Mouse (Mus musculus) small intestine, adult 2 months (tissue): Measurements from ENCODE around the gene Igfbp7. TPM values are rescaled to one million over a fixed set of nuclear protein-coding genes. Genes with fewer than 3 reads are reported as not detected.
"Not testable (repeated sequence)": the region's sequence is repeated elsewhere in the genome, so short reads cannot be mapped to it uniquely, and the experiment has no call there.

Experiments
- H3K27ac ChIP-seq: fragments of 200-500 bp; 2 replicates; pipeline ENCODE4 v1.5.1; 2012; ENCODE audit warnings: low read depth, low read length, control low read depth, inconsistent platforms; ENCODE audit not compliant: insufficient read depth
- H3K27me3 ChIP-seq: fragments of 200-500 bp; 2 replicates; pipeline ENCODE4 v1.6.1; 2012; ENCODE audit warnings: mild to moderate bottlenecking, moderate library complexity, low read length, inconsistent platforms; ENCODE audit not compliant: control insufficient read depth, insufficient read depth
- H3K36me3 ChIP-seq: fragments of 200-500 bp; 2 replicates; pipeline ENCODE4 v1.6.1; 2012; ENCODE audit warnings: mild to moderate bottlenecking, low read length, control low read depth, inconsistent platforms; ENCODE audit not compliant: control insufficient read depth, insufficient read depth
- H3K4me1 ChIP-seq: fragments of 200-500 bp; 2 replicates; pipeline ENCODE4 v1.6.1; 2012; ENCODE audit warnings: low read length, inconsistent platforms, mixed read lengths; ENCODE audit not compliant: control insufficient read depth, insufficient read depth, insufficient read length
- H3K4me3 ChIP-seq: fragments of 200-500 bp; 2 replicates; pipeline ENCODE4 v1.5.1; 2012; ENCODE audit warnings: low read depth, mild to moderate bottlenecking, control low read depth, inconsistent platforms, low read length, moderate library complexity
- CTCF ChIP-seq: fragments of 200-500 bp; IDR thresholded peaks from 2 replicates; pipeline ENCODE4 v1.5.1; 2012; ENCODE audit warnings: low read depth, mild to moderate bottlenecking, control low read depth, inconsistent platforms, low read length, moderate library complexity, mixed read lengths; ENCODE audit not compliant: insufficient replicate concordance, insufficient read length; ENCODE audit errors: extremely low read depth
- POLR2A ChIP-seq: fragments of 200-500 bp; IDR thresholded peaks from 2 replicates; pipeline ENCODE4 v1.6.1; 2012; ENCODE audit warnings: low read depth, mild to moderate bottlenecking, control low read depth, inconsistent platforms, low read length, moderate library complexity
- WGBS: fragments of 180-500 bp; shearing (Covaris S2); methylation state at CpG from one replicate; pipeline ENCODE4 v1.1.7; 2018; 5-methylcytosine and 5-hydroxymethylcytosine counted together
- polyA plus RNA-seq: library from polyadenylated mRNA; depleted of rRNA; stranded (reverse); fragments of >200 nt; gene quantifications from 2 replicates; pipeline ENCODE4 v1.2.3, GENCODE M21; 2012

Igfbp7 gene
- polyA plus RNA-seq, 1 experiment = 1,449 TPM

DNA sequence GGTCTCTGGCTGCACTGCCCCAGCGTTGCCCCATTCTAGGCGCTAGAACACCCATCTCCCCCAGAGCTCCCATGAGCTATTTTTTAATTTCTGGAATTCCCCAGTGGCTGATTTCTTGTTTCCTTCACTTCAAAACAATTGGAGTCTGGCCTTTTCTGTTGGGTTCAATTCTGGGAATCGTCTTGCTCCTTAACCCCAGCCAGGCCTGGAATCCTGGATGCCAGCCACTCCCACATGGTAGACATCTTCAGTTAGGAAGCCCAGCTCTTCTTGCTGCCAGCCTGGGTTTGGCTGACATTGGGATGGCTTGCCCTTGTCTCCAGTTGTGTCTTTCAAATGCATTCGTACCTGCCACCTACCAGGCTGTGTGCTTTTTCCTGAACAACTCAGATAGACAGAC is 20.7 kb upstream of the Igfbp7 start:
- no peaks in the 10 kb centered on the region for H3K36me3 ChIP-seq
- TF ChIP-seq POLR2A (no peak), CTCF (no peak)
- H3K4me1 ChIP-seq = 0 out of 2 replicates have a peak, but pooled peaks cover 1% of the 10 kb centered on the region
- 78% methylated on average over 4 of the region's 4 CpGs for WGBS
- no peaks in the 10 kb centered on the region for H3K27me3 ChIP-seq
- H3K4me3 ChIP-seq = no peak overlapping the region
- no peak overlapping the region for H3K27ac ChIP-seq

DNA sequence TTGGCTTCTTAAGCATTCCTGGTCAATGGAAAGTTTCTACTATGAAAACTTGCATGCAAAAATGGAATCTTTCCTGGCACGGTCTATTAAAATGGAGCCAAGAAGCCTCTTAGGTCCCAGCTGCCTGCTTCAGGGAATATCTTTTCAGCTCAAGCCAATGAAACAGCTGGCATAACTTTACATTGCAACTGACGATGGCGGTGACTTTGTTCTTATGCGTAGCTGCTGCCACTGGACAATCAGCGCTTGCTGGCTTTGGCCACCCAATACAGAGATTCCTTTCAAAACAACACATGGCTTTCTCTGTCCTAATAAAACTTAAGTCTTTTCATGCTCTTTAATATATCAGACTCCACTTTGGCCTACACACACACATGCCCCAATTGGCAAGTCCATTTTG is 20.1 kb upstream of the Igfbp7 start:
- TF ChIP-seq POLR2A (no peak), CTCF (no peak)

DNA sequence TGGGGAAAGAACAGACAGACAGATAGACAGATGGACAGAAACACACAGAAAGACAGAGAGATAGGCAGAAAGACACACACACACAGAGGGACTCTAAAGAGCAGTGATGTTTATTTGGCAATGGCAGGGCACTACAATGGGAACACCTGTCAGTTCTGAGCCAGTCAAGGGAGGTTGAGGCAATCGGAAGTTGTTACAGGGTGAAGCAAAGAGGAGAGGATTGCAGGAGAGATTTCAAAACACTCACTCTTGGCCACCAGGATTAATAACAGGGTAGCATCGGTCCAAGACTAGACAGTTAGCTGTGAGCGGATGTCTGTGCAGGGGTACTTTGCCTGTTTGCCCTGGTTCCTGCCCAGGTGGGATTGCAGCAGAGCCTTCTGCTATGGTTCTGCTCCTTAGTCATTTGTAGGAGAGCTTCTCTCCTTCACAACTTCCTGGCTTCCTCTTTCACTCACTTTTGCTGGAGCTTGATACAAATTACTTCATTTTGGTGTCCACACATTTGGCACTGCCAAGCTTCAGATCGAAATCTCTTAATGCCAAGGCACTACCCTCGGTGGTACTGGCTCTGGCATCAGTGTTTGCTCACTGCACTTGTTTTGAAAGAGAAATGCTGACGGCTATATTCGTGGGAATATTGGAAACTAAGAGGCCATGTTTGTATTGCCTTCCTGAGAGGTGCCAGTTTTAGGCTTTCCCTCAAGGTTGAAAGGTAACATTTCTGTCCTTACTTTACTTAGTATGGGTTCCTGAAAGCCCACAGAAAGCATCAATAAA is 18.1 kb upstream of the Igfbp7 start:
- Histone ChIP-seq H3K27me3 (no peaks in the 10 kb centered on the region), H3K4me1 (0 out of 2 replicates have a peak, but pooled peaks cover 1% of the 10 kb centered on the region), H3K36me3 (no peaks in the 10 kb centered on the region), H3K4me3 (no peak overlapping the region), H3K27ac (no peak overlapping the region)
- WGBS = 69% methylated on average over 7 of the region's 7 CpGs
- TF ChIP-seq CTCF (no peak), POLR2A (no peak)

More for the DNA sequence above, 20.1 kb upstream of the Igfbp7 start:
- no peak overlapping the region for H3K4me3 ChIP-seq
- 0 out of 2 replicates have a peak, but pooled peaks cover 1% of the 10 kb centered on the region for H3K4me1 ChIP-seq
- 87% methylated on average over 5 of the region's 5 CpGs for WGBS
- no peak overlapping the region for H3K27ac ChIP-seq
- H3K27me3 ChIP-seq = no peaks in the 10 kb centered on the region
- H3K36me3 ChIP-seq = no peaks in the 10 kb centered on the region

DNA sequence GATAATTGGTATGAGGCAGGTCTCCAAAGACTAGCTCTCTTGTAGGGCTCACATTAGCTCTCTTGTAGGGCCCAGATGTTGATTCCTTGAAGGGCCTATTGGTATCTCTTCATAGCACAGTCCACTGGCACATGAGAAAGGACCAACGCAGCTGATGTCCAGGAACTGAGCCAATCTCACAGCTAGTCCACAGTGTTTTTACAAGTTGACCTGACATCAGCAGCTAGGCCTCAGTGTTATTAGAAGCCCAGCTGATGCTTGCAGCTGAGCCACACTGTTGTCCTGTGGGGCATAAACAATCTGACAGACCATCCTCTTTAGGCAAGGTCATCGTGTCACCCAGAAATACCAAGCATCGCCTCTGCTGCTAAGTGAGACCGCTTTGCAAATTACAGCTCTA is 11.7 kb upstream of the Igfbp7 start:
- not testable (repeated sequence) for H3K36me3 ChIP-seq, H3K4me3 ChIP-seq, H3K27me3 ChIP-seq, H3K27ac ChIP-seq, H3K4me1 ChIP-seq
- WGBS = 67% methylated on average over 4 of the region's 4 CpGs

DNA sequence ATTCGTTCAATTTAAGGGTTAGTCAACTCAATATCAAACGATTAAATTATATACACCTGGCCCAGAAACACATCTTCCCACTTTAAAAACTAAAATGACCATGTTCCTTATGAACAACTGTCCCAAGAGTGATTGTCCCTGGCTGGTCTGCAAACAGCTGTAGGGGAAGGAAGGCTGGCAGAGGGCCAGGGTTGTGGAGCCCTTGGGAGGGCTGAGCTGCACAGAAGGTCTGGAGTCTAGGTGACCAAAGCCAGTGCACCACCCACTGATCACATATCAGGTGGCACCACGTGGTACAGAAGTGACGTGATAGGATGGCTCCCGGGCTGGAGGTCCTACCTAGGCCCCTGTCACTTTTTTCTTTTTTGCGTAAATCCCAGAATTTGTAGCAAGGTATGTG is 8.2 kb upstream of the Igfbp7 start:
- H3K27ac ChIP-seq = no peak overlapping the region
- WGBS = 82% methylated on average over 6 of the region's 6 CpGs
- no peaks in the 10 kb centered on the region for H3K4me1 ChIP-seq
- H3K36me3 ChIP-seq = no peaks in the 10 kb centered on the region
- TF ChIP-seq POLR2A (no peak), CTCF (no peak)
- H3K27me3 ChIP-seq = no peaks in the 10 kb centered on the region
- H3K4me3 ChIP-seq = no peak overlapping the region

DNA sequence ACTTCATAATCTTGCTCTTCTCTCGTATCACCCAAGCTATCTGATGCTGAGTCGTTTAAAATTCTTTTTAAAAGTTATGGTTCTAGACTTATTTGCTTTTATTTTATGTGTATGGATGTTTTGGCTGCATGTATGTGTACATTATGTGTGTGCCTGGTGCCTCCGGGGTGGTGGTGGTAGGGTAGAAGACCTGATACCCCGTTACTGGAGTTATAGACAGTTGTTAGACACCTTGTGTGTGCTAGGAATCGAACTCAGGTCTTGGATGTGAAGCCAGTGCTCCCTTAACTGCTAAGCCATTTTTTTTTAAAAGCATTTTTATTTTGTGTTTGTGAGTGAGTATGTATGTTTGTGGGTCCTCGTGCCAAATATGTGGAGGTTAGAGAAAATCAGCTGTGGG is 689 bp upstream of the Igfbp7 start:
- WGBS = 83% methylated on average over 6 of the region's 6 CpGs
- TF ChIP-seq POLR2A (no peak), CTCF (no peak)
- Histone ChIP-seq H3K36me3 (no peaks in the 10 kb centered on the region), H3K27me3 (peaks cover 14% of the 10 kb centered on the region; the same call in 1 of the 2 replicates), H3K4me3 (no peak overlapping the region), H3K4me1 (no peaks in the 10 kb centered on the region; the same call in 1 of the 2 replicates), H3K27ac (no peak overlapping the region)

DNA sequence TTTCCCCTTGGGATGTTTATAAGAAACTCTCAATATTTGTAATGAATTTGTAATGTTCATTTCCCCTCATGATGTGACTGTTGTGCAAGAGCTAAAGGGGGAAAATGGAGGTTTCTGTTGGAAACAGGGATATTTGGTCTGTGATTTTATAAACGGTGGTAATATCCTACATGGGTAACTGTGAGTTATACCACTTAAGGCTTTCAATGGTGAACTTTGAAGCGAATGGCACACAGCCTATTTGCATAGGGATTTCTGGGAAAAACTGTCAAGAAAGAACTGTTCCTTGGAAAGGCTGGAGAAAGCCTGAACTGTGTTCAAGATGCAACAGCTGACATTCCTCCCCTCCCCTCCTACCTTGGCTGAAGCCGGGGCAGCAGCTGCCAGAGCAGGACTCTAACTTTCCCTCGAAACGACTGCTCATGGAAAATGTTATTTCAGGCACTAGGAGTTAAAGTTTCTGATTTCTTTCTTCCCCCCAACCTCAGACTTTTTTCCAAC is 1.4 kb downstream of the Igfbp7 start:
- WGBS = 39% methylated on average over 5 of the region's 5 CpGs
- H3K36me3 ChIP-seq = no peaks in the 10 kb centered on the region
- peak overlapping the region; percentile 74 for H3K27ac ChIP-seq
- peak overlapping the region; percentile 27 for H3K4me3 ChIP-seq
- H3K27me3 ChIP-seq = peaks cover 14% of the 10 kb centered on the region; the same call in 1 of the 2 replicates
- H3K4me1 ChIP-seq = no peaks in the 10 kb centered on the region; the same call in 1 of the 2 replicates
- TF ChIP-seq CTCF = no peak
